Mouse (Mus musculus): ENCODE measurements around the gene Alox12.

The Alox12 gene

DNA sequence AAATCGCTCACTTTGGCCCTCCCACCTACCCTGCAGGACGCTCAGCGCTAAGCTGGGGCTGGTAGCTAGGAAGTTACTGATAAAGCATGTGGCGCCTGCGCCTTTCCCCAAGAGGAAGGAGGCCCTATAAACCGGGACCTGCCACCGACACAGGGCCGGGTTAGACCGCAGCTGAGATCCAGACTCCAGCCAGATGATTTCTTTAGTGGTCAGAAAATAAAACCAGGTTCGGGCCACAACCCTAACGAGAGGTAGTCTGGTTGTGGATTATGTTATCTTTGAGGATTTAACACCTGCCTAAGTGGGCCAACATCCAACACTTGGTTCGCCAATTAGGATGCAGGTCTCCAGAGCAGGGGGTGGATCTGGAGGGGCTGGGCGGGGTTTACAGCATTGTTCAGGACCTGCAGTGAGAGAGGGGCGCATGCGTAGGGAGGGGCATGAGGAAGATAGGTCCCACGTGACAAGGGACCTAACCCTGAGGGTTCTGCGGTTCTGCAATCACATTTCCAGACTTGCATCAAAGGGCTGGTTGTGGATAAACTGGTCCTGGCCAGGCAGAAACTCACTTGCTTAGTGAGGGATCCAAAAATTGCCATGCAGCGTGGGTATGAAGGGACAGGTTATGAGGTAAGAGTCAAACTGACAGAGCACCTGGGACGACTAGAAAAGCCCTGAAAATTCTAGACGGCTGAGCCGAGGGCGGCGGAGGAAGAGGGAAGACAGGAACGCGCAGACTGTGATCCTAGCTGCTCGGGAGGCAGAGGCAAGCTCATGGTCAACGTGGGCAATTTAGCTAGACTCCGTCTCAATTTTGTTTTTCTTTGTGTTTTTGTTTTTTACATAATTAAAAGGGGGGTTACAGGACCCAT lies 34.2 kb downstream of the Alox12 start, which contains the start of gene Slc16a13:
Gene Slc16a13, minus strand, starts transcription at position 334 of the 872 bp plus-strand sequence.
- peak; percentile 93 for DNase-seq (ENCODE audit: low spot score)

DNA sequence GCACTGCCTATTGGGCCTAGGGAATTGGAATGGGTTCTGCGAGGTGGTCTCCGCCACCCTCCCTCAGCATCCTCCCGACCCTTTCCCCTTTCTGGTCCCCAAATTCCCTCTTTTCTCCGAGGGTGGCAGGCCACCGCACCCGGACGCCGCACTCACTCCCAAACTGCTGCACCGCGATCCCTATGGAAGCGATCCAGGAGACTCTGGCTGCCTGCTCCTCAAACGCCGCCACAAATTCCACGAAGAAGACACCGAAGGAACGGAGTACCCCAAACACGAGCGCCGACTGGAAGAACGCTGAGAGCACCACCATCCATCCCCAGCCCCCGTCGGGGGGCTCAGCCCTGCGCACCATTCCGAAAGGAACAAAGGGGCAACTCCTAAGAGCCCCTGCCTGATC lies 34.8 kb downstream of the Alox12 start:
- DNase-seq (ENCODE audit: low spot score) = no peak

DNA sequence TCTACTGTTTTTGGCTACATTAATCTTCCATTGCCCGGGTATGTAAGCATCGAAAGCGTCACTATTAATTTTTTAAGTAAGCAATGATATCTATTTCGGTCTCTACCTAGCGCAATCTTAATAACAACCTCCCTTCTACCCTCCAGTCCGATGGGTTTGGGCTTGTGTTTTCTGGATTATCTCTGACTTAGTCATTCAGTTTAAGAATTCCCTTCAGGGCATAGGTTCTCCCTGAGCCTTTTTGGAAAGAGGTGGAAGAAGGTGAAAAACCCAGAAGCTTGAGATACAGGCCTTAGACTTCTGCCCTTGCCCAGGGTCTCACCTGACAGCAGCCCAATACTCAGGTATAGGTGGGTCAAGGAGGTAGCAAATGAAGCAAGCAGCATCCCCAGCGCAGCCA lies 35.3 kb downstream of the Alox12 start:
- no peak for DNase-seq (ENCODE audit: low spot score)

DNA sequence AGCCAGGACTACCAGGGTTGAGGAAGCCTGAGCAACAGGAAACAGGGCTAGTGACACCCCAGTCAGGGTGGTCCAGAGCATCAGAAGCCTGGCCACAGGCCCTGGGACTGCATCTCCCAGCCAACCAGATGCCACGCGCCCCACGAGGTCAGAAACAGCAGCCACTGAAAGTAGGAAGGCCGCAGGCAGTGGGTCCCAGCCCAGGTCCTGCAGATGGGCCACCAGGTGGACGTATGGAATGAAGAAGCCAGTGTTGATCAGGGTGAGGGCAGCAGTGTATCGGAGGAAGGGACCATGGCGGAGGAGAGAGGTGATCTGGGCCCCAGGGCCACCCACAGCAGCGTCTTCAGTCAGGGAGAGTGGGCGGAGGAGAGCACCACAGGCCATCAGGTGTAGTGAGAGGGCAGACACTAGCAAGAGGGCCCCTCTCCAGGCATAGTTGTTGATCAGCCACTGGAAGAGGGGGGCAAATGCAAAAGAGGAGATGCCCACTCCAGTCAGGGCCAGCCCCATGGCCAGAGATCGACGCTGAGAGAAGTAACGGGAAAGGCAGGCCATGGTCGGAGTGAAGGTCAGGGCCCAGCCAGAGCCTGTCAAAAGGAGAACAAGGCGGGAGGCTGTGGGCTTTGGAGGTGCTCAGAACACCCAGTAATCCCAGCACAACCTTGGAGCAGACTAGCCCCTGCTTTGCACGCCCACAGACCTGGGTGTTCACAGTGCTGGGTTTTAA lies 36.2 kb downstream of the Alox12 start:
- no peak for DNase-seq (ENCODE audit: low spot score)

DNA sequence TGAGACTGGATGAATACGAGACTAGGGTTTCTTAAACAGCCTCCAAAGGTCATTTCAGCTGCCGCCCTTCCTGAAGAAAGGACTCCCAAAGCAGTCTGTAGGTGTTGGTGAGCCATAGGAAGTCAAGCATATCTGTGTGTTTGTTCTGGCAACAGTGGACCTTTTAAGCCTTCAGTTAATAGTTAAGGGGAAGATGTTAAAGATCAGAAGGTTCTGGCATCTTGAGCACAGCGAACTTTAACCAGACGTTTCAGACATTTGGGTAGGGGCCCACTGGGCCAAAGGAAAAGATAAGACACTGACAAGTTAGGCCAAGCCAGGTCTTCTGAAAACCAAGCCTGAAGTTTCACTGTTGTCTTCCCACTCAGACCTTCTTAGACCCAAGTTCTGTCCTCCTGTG lies 37.1 kb downstream of the Alox12 start:
- DNase-seq (ENCODE audit: low spot score) = no peak

DNA sequence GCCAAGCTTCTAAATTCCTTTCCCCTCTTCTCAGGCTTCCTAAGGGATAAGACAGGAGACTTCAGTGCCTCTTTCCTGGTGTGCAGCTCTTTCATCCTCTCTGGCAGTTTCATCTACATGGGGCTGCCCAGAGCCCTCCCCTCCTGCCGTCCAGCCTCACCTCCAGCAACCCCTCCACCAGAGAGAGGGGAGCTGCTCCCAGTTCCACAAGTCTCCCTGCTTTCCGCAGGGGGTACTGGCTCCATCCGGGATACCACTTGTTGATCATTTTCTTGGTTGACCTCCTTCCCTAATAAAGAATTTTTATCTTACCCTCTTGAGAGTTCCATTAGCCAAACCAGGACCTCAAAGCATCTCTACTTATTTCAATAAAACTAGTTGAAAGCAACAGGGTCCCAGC lies 39.0 kb downstream of the Alox12 start:
- no peak for DNase-seq (ENCODE audit: low spot score)

DNA sequence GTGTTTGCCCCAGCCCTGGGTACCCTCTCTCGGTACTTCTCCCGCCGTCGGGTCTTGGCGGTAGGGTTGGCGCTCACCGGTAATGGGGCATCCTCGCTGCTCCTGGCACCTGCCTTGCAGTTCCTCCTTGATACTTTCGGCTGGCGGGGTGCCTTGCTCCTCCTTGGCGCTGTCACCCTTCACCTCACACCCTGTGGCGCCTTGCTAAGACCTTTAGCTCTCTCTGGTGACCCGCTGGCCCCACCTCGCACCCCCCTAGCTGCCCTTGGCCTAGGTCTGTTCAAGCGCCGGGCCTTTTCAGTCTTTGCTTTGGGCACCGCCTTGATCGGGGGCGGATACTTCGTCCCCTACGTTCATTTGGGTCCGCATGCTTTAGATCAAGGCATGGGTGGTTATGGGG lies 39.9 kb downstream of the Alox12 start:
- DNase-seq (ENCODE audit: low spot score) = no peak

DNA sequence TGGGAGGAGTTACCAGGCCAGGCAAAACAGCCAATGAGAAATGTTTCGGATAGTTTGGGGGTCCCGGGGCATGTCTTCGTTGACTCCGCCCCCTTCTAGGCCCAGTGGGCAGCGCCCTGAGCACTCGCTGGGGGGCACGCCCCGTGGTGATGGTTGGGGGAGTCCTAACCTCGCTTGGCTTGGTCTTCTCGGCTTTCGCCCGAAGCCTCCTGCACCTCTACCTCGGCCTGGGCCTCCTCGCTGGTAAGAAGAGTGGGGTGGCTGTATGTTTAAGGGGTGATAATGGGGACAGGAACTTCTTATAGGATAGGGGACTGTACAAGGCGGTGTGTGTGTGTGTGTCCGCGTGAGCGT lies 40.3 kb downstream of the Alox12 start:
- no peak for DNase-seq (ENCODE audit: low spot score)

DNA sequence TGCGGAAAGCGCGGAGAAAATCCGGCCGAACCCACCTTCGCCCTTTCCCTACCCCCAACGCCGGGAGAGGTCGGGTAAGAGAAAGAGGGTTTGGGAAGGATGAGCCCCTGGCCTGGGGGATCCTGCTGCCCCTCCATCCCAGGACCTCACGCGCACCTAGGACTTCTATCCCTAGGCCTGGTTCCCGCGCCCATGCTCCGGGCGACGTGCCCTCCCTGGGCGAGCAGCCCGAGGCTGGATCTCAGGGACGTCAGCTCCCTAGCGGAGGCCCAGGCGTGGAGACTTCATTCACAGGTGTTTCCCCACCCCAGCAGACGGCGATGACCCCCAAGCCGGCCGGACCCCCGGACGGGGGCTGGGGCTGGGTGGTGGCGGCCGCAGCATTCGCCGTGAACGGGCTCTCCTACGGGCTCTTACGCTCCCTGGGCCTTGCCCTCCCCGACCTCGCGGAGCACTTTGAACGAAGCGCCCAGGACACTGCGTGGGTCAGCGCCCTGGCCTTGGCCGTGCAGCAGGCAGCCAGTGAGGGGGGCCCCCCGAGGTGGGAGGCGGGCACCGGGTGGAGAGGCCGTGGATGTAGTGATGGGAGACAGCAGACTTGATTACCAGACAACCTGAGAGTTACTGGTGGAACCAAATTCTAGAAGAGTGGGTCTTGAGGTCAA lies 40.8 kb downstream of the Alox12 start:
- DNase-seq (ENCODE audit: low spot score) = no peak

DNA sequence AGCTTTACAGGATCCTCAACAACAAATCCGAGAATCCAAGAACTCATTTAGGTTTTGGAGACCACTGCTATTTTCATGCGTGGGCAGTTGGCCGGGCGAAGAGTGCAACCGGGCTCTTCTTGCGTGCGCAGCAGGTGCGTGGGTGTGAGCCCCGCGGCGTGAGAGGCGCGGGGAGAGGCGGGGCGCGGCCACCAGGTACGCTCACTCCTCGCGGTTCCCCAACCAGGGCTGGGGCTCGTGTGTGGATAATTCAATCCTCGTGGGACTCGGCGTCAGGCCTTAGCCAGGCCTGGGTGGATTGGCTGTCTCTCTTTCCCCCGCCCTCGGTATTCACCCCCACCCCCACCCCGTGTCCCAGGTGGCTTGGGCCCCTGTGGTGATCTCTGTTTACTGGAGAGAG lies 41.4 kb downstream of the Alox12 start:
- no peak for DNase-seq (ENCODE audit: low spot score)

DNA sequence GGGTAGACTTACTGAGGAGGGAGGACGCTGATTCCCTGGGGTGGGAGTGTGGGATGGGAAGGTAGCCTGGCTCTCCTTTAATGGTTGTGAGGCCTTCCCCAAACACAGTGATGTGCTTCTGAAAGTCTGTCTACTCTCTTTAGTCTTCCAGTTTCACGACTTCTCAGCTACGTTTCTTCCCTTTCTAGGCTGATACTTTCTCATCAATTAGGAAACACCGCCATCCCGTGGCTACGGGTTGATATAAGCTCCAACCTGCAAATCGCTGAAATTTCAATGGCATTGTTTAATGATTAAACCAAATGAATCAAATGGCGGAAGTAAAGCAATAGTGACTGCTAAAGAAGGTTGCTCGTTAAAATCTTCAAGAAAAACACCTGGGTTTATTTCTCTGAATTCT lies 42.3 kb downstream of the Alox12 start:
- DNase-seq (ENCODE audit: low spot score) = peak; percentile 81

DNA sequence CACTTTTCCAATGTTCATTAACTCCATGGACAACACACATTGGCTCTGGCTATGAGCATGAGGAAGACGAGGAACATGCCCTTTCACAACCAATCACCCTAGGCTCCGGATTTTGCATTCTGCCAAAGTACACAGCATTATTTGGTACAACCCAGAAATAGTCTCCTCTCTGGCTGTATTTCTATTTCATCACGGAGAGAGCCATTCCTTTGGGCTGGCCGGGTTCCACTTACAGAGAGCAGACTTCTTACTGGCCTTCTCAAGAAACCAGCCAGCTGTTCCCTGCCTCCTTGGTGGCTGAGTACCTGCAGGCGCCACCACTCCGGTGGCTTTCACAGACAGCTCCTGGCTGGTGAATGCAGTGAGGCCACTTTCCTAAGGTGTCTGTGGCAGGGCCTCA lies 42.7 kb downstream of the Alox12 start, which contains the start of gene Slc16a11:
Gene Slc16a11, plus strand, starts transcription at position 330 of the 400 bp plus-strand sequence.
- DNase-seq (ENCODE audit: low spot score) = no peak

DNA sequence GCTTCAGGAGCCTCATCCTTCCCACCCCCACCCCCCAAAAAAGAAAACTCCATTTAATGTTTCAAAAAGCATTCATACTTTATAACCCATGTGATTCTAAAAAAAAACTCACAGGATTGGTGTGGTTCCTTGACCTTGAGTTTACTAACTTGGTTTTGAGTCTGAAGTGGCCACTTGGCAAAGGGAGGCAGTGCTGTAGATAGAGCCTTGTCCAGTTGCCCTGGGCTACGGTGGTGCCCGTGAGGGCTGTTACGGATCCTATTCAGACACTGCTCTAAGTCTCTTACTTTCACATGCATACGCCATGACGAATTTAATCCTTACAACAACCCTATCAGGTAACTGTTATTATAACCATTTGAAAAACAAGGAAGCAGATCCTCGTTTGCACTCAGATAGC lies 43.2 kb downstream of the Alox12 start:
- DNase-seq (ENCODE audit: low spot score) = no peak

DNA sequence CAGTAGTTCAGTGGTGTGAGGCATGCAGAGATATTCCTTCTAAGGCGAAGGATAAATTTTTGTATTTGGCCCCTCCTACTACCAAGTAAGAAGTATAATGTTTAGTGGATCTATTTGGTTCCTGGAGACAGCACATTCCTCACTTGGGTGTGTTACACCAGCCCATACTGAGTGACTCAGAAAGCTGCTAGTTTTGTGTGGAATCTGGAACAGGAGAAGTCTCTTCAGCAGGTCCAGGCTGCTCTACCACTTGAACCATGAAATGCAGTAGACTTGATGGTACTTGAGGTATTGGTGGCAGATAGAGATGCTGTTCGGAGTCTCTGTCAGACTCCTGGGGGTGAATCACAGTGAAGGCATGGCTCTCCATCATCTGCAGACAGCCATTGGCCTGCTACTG lies 44.5 kb downstream of the Alox12 start:
- no peak for DNase-seq (ENCODE audit: low spot score)

DNA sequence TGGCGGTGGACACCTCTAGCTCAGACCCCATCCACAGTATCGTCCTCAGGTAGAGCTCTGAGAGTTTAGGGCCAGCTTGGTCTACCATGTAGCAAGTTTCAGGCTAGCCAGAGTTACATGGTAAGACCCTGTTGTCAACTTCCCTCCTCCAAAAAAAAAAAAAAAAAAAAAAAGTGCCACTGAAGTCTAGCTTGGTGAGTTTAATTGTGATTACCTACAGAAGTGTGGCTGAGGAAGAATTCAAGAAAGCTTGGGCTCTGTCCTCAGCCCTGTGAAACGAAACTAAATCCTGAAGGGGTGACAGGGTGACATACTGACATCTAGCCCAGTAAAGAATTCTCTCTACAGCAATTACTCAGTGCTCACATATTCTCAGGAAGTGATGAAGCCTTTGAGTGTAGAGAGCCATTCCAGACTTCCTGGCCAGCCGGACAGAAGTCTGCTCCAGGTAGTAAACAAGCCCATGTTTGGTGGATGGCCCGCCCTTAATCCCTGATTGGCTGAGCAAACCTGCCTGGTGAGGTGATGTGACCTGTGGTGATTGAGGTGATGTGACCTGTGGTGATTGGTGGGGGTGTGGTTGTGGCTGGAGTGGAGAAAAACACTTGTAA lies 46.3 kb downstream of the Alox12 start:
- no peak for DNase-seq (ENCODE audit: low spot score)

DNA sequence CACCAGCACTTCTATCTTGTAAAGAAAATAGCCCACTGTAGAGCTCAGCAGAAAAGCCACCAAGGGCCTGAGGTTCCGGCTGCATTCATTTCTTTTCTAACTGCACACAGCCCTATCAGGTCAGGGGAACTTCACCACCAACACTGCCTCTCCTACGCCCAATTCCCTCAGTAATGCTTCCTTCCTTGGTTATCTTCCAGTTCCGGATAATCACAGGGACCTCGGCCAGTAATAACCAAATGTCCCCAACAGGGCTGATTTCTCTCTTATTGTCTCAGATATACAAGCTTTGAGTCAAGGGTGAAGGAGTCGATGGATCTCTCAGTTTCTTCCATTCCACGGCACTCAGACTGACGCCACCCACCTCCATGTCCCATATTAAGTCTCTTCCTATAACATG lies 47.9 kb downstream of the Alox12 start:
- DNase-seq (ENCODE audit: low spot score) = no peak

DNA sequence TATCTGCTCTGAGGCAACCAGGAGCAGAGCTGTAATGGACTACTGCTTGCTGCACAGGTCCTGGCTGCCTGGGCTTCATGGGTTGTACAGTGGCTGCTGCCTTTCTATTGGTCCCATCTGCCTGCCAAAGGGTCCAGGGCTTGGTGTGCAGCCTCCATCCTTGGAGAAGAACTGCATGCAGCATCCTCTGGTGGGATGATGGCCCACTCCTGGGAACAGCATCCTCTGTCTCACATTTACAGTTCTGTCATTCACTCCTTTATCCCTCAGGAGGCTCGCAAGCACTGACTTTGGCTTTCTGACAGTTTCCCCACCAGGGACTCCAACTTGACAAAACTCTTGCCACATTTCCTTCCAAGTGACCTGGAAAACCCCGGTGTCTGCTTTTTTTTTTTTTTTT lies 48.4 kb downstream of the Alox12 start:
- no peak for DNase-seq (ENCODE audit: low spot score)

DNA sequence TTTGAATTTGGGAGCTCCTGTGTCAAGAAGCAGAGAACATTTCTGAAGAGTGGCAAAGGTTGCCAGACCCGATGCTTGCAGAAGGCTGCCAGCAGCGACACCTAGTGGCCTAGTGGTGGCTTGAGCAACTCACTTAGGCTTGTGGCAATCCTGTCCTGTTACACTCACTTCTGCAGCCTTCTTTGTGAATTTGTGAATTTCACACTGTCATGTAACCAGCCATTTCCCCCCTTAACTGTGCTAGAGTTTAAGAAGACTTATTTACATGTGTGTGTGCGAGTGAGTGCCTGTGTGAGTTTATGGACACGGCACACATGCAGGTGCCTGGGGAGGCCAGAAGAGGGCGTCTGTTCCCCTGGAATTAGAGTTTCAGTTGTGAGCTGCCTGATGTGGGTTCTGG lies 53.5 kb downstream of the Alox12 start:
- DNase-seq (ENCODE audit: low spot score) = peak; percentile 92

DNA sequence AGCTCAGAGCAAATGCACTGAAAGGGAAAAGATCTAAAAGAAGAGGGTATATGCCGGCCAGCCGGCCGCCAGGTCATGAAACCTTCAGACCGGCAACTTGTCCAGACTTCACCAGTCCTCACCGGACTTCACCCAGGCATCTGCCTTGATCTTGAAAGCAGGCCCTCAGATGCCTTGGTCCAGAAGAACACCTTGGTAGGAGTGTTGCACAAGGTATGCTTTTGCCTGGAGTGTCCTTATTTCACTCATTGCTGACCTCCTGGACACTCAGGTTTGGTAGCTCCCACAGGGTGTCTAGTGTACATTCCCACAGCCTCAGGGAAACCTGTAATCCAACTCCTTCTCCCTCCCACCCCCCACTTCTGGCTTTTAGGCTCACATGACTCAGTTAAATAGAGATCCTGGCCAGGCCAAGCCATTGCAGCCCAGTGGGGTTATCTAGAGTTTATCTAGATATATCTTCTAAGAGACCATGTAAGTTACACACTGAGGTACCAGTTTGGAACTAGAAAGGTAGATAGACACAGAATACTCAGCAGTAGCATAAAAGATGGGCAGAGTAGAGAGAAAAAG lies 55.0 kb downstream of the Alox12 start:
- no peak for DNase-seq (ENCODE audit: low spot score)

DNA sequence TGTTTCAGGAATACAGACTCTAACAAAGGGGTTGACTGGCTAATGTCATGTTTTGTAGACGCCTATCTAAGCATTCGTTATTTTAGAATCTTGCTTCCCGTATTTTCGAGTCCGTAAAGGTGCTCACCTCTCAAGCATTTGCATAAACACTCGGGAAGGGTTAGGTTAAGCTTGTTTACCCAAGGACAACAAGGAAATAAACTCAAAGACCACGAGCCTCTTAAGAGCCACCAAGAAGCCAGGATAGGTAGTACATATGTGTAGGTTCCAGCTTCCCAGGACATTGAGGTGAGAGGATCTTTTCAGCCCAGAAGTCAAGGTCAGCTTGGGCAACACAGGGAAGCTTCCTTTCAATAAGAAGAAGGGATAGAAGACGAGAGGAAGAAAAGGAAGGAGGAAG lies 56.0 kb downstream of the Alox12 start:
- no peak for DNase-seq (ENCODE audit: low spot score)

DNA sequence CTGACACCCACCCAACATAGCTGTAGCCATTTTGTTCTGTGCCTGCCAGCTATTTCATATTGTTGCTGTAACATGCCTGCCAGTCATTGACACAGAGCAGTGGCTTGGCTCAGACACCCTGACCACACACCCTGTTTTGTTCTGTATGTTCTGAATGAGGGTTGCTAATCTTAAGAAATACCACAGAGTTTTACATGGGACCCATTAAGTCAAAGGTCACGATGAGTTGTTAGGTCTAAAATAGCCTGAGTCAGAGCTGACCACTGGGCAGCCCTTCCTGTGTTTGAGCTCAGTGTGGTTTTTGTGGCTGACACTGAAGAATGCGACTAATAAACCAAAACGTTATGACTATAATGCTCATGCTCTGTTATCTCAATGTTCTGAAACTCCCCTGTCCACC lies 56.8 kb downstream of the Alox12 start:
- no peak for DNase-seq (ENCODE audit: low spot score)
